Mouse (Mus musculus) gastrocnemius, adult 2 months (tissue): ENCODE results near the gene Aarsd1. TPM values are rescaled to one million over a fixed set of nuclear protein-coding genes. Genes with fewer than 3 reads are reported as not detected.

ENCODE experiments used
- DNase-seq: peaks from one replicate; pipeline ENCODE4 v3.0.0; 2022
- H3K27ac ChIP-seq: fragments of 200-600 bp; 2 replicates; pipeline ENCODE4 v1.8.1; 2022; ENCODE audit warnings: mild to moderate bottlenecking
- H3K4me3 ChIP-seq: fragments of 200-600 bp; 2 replicates; pipeline ENCODE4 v1.8.1; 2022; ENCODE audit warnings: mild to moderate bottlenecking, moderate library complexity
- CTCF ChIP-seq: fragments of 200-600 bp; IDR thresholded peaks from 2 replicates; pipeline ENCODE4 v1.8.1; 2022; ENCODE audit warnings: antibody characterized with exemption, mild to moderate bottlenecking, moderate library complexity
- intact Hi-C: fragments of 180-260 bp; cut with DNase I; formaldehyde crosslinking; loops from one replicate; pipeline ENCODE4 v1.15.1; 2025
- total RNA-seq, 2 experiments: library from RNA; stranded (reverse); gene quantifications; 2 replicates each; pipeline ENCODE4 v1.2.3; 2021

The Aarsd1 gene
- total RNA-seq, 2 experiments from 2014 or later: 17.1 to 24.9 TPM

DNA sequence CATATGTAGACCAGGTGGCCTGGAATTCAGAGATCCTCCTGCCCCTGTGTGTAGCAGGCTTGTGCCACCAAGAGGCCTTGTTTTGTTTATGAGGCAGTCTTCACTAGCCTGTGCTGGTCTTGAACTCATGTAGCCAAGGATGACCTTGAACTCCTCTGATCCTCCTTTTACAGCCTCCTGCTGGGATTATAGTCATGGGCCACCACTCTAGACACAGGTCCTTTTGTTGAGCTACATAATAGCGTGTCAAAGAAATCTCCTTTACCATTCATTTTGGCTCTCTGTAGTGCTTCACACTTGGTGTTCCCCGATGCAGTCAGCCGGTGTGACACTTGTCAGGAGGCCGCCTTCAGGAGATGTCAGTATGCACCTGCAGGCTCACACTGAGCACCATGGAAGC lies 19.5 kb upstream of the Aarsd1 start:
- TF ChIP-seq CTCF: no peak
- Histone ChIP-seq H3K27ac (no peak overlapping the region), H3K4me3 (no peak overlapping the region)
- no peak for DNase-seq
- intact Hi-C loops: no loop called here

DNA sequence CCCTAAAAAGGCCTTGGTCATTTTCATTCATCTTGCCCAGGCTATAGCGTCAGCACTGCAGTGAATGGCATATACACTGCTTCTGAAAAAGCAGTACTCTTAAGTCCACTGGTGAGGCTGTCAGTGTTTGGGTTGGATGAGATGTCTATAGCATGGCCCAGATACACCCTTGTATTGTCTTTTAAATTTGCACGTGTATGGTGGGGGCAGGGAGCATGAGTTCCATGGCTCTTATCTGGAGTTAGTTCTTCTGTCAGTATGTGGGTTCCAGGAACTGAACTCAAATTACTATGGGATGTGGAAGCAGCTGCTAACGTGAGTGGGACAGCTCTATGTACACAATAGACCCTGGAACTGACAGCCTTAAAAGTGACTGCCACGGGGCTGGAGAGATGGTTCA lies 18.4 kb upstream of the Aarsd1 start:
- TF ChIP-seq CTCF: no peak
- intact Hi-C loops: no loop called here
- DNase-seq: no peak
- H3K4me3 ChIP-seq: no peak overlapping the region
- no peak overlapping the region for H3K27ac ChIP-seq

DNA sequence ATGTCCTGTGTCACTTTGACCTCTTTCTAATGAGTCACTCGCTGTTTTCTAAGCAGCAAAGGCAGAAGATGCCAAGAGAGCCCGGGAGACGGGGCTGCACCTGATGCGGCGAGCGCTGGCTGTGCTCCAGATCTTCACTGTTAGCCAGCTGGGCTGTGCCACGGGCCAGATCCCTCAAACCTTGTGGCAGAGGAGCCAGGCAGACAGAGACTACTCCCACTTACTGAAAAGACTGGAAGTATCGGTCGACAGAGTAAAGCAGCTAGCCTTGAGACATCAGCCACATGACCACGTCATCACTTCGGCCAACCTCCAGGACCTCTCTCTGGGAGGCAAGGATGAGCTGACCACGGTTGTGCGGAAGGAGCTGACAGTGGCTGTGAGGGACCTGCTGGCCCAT lies 16.0 kb upstream of the Aarsd1 start:
- no peak overlapping the region for H3K4me3 ChIP-seq
- TF ChIP-seq CTCF: no peak
- H3K27ac ChIP-seq: no peak overlapping the region
- no peak for DNase-seq
- intact Hi-C loops: no loop called here

DNA sequence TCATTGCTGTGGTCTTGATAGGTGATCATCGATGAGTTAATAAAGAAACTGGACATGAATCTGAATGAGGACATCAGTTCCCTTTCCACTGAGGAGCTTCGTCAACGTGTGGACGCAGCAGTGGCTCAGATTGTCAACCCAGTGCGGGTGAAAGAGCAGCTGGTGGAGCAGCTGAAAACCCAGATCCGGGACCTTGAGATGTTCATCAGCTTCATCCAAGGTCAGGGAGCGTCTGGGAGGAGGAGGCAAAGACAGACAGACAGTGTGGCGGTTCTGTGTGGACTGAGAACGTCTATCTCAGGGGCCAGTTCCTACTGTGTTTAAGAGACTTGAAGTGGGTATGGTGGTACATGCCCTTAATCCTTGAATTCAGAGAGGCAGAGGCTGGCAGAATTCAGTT lies 13.9 kb upstream of the Aarsd1 start:
- Histone ChIP-seq H3K27ac (no peak overlapping the region), H3K4me3 (no peak overlapping the region)
- DNase-seq: no peak
- no peak for TF ChIP-seq CTCF
- intact Hi-C loops: no loop called here

DNA sequence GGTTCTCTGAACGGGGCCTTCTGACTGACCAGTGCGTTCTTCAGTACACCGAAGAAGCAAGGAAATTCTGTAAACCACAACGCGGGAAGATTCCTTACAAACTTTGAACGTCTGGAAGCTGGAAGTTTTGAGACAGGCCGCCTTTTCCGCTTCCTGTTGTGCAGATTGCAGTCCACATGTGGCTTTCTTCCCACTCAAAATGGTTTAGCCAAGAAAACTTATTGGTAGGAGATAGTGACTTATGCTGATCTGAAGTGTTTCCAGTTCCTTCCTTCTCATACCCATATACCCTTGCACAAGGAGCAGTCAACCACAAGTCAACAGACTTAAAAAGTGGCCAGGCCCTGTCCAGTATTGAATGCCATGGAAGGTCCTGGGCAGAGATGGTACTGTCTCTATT lies 8.8 kb upstream of the Aarsd1 start:
- DNase-seq: no peak
- Histone ChIP-seq H3K27ac (no peak overlapping the region), H3K4me3 (peak overlapping the region; percentile 84)
- intact Hi-C loops: no loop called here
- TF ChIP-seq CTCF: no peak

DNA sequence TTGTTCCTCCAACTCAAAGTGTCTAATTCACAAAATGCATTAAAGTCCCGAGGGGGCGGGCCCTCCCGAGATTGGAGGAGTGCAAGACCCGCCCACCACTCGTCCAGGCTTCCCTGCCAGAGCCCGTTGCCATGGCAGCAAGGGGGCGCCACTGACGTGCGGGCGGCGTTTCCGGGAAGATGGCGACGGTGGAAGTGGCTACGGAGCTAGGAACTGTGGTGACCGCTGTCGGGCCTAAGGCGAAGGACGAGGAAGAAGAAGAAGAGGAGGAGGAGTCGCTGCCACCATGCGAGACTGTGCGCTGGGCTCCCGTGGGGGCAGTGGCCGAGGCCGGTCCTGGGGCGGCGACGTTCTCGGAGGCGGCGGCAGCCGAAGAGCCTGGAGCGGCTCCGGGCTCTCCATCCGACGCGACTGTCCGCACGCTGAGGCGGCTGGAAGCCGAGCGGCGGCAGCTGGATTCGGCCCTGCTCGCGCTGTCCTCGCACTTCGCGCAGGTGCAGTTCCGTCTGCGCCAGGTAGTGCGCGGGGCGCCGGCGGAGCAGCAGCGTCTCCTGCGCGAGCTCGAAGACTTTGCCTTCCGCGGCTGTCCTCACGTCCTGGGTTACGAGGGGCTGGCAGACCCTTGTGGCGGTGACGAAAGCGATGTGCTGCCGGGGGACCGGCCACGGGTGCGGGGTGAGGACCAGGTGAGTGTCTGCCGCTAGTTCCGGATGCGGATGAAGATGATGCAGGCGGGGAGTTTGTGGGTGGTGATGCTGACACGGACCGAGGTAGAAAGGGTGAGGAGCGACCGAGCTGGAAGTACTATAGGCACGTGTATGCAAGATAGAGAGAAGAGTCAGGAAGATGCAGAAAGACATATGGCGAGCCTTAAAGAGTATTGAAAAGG lies 7.8 kb upstream of the Aarsd1 start, which contains the start of the genes Rundc1 and Ptges3l:
Gene Rundc1 (plus strand): TSS at position 161 of the 889 bp plus-strand sequence.
Gene Ptges3l (minus strand): TSS at position 409 of the 889 bp plus-strand sequence.
- intact Hi-C loops: no loop called here
- peak; percentile 99 for DNase-seq
- Histone ChIP-seq H3K27ac (peak within 1 kb of the TSS; percentile 95), H3K4me3 (peak within 1 kb of the TSS; percentile 84)
- 0 out of 2 replicates have a peak, but pooled peaks have one; percentile 15 for TF ChIP-seq CTCF

DNA sequence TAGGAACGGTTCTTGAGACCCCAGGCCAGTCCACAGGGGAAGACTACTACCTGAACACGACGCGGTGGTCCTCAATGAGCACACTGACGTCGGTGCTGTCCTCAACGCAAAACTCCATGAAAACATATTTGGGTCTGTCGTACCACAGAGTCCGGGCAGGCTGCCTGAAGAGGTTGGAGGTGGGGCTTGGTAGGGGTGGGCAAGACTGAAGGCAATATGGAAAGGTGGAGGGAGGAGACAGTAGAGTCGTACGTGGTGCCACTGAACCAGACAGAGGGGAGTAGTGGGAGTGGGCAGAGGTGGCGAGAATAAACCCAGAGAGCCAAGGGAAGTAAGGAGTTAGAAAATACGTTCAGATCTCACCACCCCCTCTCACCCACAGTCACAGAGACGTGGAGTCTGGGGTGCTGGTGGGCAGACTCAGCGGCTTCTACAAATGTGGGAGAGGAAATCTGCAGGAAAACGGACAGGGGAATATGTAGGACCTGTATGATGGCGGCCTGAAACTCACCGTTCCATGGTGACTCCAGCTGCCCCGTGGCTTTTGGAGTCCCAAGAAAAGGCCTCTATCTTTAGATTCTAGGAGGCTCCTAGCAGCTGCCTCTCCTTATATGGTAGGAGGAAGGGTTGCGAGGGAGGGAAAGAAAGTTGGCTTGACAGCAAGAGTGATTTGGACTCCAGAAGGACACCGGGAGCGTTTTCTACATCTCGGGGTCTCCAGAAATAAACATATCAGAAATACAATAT lies 6.9 kb upstream of the Aarsd1 start, which contains the start of gene Gm27029:
Gene Gm27029 (minus strand): TSS at position 692 of the 747 bp plus-strand sequence.
- TF ChIP-seq CTCF: no peak
- intact Hi-C loops: no loop called here
- H3K27ac ChIP-seq: peak within 1 kb of the TSS; percentile 95
- peak within 1 kb of the TSS; percentile 84 for H3K4me3 ChIP-seq
- peak; percentile 70 for DNase-seq

DNA sequence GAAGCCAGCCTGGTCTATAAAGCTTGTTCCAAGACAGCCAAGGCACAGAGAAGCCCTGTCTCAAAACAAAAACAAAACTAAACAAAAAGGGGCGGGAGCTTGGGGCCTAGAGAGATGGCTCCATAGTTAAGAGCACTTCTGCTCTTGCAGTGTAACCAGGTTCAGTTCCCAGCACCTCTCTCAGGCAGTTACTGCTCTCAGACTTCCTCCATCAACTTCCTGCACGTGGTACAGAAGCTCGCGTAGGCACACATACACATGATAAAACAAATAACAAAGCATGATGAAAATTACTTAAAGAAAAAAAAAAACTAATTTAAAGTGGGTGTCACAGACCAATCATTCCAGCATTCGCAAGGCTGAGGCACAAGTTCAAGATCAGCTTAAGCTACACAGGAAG lies 2.7 kb upstream of the Aarsd1 start:
- intact Hi-C loops: no loop called here
- DNase-seq: no peak
- TF ChIP-seq CTCF: no peak
- H3K27ac ChIP-seq: no peak overlapping the region
- H3K4me3 ChIP-seq: no peak overlapping the region

DNA sequence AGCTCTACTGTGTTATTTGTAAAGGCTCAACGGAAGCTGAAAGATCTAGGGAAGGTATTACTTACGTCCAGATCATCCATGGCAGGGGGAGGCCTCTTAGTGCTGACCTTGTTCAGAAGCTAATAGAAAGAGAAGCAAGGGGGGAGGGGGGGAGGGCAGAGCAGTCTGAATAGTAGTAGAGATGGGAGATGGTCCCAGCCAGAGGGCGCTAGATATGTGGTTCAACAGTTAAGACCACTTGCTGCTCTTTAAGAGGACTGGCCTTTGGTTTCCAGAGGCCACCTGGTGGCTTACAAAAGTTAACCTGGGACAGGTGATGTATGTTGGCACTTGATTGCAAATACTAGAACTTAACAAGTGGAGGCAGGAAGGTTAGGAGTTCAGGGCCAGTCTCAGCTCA lies 2.2 kb upstream of the Aarsd1 start:
- H3K4me3 ChIP-seq: no peak overlapping the region
- TF ChIP-seq CTCF: peak; percentile 9; the same call in 1 of the 2 replicates
- no peak overlapping the region for H3K27ac ChIP-seq
- DNase-seq: no peak
- intact Hi-C loops: no loop called here

DNA sequence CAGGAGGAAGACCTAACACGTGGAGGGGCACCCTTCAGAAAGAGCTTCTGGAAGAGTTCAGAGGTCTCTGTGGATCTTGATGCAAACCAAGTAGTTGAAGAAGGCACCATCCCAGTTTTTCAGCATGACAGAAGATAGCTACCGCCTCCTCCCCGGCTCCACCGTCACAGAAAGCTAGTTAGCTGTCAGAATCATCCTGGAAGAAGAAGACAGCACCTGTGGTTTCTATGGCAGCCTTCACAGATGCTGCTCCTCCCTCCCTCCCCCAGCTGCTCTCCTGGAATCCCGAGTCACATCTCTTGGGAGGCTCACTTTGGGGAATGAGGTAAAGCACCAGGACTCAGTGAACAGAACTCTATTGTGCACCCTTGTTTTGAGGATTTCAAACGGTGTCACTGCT lies 1.6 kb upstream of the Aarsd1 start:
- Histone ChIP-seq H3K27ac (no peak overlapping the region), H3K4me3 (no peak overlapping the region)
- no peak for DNase-seq
- intact Hi-C loops: no loop called here
- TF ChIP-seq CTCF: no peak

DNA sequence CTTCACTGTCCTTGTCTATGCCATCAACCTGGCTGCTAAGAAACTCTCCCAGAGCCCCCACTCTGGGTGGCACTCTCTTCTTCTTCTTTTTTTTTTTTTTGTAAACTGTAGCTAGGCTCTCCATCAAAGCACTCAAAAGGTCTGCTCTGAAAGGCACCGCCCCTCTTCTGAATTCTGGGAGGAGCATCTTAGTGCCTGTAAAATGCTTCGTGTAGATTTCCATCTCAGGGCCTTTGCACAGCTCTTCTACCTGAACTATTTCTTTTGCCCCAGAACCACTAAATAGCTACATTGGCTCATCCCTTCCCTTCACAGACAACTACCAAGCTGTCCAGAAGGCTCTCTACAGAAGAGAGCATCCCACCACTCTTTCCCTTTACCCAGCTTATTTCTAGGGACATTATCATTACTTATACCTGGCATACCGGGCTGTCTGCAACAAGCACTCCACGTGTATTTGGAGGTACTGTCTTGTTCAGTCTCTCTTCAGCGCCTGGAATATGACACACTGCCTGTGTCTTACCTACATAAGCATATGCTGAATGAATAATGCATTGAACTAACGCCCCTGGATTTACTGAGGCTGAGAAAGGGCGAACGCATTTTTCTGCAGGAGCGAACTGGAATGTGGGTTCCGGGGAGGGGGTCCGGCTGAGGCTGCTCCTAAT lies 848 bp downstream of the Aarsd1 start:
- TF ChIP-seq CTCF: no peak
- Histone ChIP-seq H3K4me3 (peak overlapping the region; percentile 90), H3K27ac (peak overlapping the region; percentile 92)
- no peak for DNase-seq
- intact Hi-C loops: no loop called here

DNA sequence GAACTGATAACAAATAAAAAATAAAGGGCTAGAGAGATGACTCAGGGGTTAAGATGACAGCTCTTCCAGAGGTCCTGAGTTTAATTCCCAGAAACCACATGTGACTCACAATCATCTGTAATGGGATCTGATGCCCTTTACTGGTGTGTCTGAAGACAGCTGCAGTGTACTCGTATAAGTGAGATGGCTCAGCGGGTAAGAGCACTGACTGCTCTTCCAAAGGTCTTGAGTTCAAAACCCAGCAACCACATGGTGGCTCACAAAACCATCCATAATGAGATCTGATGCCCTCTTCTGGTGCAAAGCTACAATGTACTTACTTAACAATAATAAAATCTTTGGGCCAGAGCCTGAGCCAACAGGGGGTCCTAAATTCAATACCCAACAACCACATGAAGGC lies 2.1 kb downstream of the Aarsd1 start:
- Histone ChIP-seq H3K27ac (no peak overlapping the region), H3K4me3 (no peak overlapping the region)
- intact Hi-C loops: no loop called here
- TF ChIP-seq CTCF: peak; percentile 3; the same call in 1 of the 2 replicates
- no peak for DNase-seq
